8 mouse cellular contexts compared by ENCODE assay signal in the genomic region with DNA sequence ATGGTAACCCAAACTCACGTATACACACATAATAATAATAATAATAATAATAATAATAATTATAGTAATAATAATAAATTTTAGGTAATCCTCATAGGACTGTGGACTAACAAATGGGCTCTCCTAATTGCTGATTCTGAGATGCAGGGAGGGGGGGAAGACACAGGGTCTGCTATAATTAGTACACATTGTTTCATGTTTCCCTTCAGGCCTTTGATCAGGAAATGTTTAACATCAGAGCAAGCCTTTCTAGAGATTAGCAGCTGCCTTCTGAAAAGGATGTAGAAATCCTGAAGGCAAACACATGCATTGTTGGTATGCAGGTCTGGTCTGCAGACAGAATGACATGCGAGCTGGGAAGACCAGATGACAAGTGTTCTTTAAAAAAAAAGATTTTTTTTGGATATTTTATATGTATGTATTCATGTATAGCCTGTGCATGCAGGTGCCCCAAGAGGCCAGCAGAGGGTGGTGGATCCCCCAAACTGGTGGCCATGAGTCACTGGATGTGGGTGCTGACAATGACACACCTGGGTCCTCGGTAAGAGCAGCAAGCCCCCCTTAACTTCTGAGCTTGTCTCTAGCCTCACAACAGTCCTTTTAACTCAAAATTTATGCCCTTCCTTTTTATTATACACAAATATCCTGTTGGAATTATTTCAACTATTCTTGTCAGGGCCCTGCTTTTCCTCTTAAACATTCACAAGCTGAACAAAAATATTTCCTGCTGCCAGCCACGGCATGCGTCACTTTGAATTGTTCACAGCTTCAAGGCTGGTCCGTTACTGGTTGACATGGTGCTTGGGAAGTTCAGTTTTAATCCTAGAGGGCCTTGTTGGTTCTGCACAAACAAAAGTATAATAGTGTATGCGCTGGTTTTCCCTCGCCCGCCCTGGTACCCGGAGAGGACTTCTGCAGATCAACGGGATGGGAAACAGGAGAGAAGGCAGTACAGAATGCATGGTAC.
DNase-seq lines count a peak whose midpoint lies in the region; ATAC-seq lines count a peak whose summit lies in the region.

No protein-coding gene starts in this region.

- no peaks in the 10 kb centered on the region for H3K27me3 ChIP-seq in forebrain, embryonic 13.5 days

- H3K9ac ChIP-seq in forebrain, embryonic 13.5 days: no peak overlapping the region

- peak; percentile 65; the same call in 1 of the 2 replicates for ATAC-seq in forebrain, embryonic 13.5 days
- ATAC-seq in monocyte, adult 5-6 weeks (replicated peaks; ENCODE audit: insufficient number of reproducible peaks, low FRiP score, low TSS enrichment, poor library complexity, severe bottlenecking): no peak

- H3K4me3 ChIP-seq in forebrain, embryonic 13.5 days: no peak overlapping the region

- H3K36me3 ChIP-seq in forebrain, embryonic 13.5 days (ENCODE audit: poor library complexity, severe bottlenecking): no peaks in the 10 kb centered on the region

- H3K4me1 ChIP-seq in forebrain, embryonic 13.5 days: peaks cover 16% of the 10 kb centered on the region

- DNase-seq in embryo, embryonic 11 days: peak; percentile 17
- no peak for DNase-seq in embryo, embryonic 9.5 days (ENCODE audit: extremely low spot score)
- DNase-seq in 416B (ENCODE audit: low read depth): peak; percentile 55
- DNase-seq in lung, adult 18-20 months: peak; percentile 18 to 26
- DNase-seq in thymus, postnatal 25 days: peak; percentile 16
- no peak for DNase-seq in cerebellum, adult 11-12 months

- H3K4me2 ChIP-seq in forebrain, embryonic 13.5 days: no peak overlapping the region

- H3K27ac ChIP-seq in forebrain, embryonic 13.5 days: no peak overlapping the region; the same call in 1 of the 2 replicates

- H3K9me3 ChIP-seq in forebrain, embryonic 13.5 days (replicated peaks): no peaks in the 10 kb centered on the region

- WGBS in forebrain, embryonic 13.5 days: 67% methylated on average over 11 of the region's 11 CpGs

Comparison
In these comparisons a context has a peak if more than half of its experiments do, and no peak if none do; other contexts are left out.
1. DNase-seq: peak in embryo, embryonic 11 days (single experiment), 416B (single experiment), lung, adult 18-20 months (2 of 2) and thymus, postnatal 25 days (single experiment); none in embryo, embryonic 9.5 days (single experiment) and cerebellum, adult 11-12 months (single experiment).